In genomic region chr1:33464234-33464633, GRCm38 (mm10) we compare ENCODE assay signal across 30 mouse cellular contexts.
DNase-seq lines count a peak whose midpoint lies in the region; ATAC-seq and TF ChIP-seq lines count a peak whose summit lies in the region.
"Had no signal": no experiment of that assay in that cellular context is flagged by ENCODE, and none has a peak within 500 bp of the region (broad histone marks: within the 10 kb centered on the region; RNA-seq: fewer than 3 reads in every experiment).

No protein-coding gene starts in this region.

- no peaks in the 10 kb centered on the region for H3K4me1 ChIP-seq in heart, adult 2 months (ENCODE audit: control insufficient read depth, insufficient read depth, low read length)
- 0 out of 2 replicates have a peak, but pooled peaks cover 2% of the 10 kb centered on the region for H3K4me1 ChIP-seq in heart, embryonic 10.5 days
- no peaks in the 10 kb centered on the region for H3K4me1 ChIP-seq in midbrain, embryonic 11.5 days (ENCODE audit: control insufficient read depth, insufficient read depth, low read length)
- no peaks in the 10 kb centered on the region for H3K4me1 ChIP-seq in midbrain, embryonic 10.5 days
- H3K4me1 ChIP-seq in midbrain, embryonic 14.5 days (ENCODE audit: control insufficient read depth, insufficient read depth, low read length) = no peaks in the 10 kb centered on the region
- H3K4me1 ChIP-seq: embryonic facial prominence, embryonic 13.5 days; forebrain, embryonic 12.5 days; hindbrain, embryonic 15.5 days; limb, embryonic 13.5 days had no signal

- 82% methylated on average over 5 of the region's 5 CpGs for WGBS in heart, adult 2 months
- 82% methylated on average over 5 of the region's 5 CpGs for WGBS in heart, embryonic 10.5 days
- 62% methylated on average over 5 of the region's 5 CpGs for WGBS in midbrain, embryonic 11.5 days
- WGBS in midbrain, embryonic 10.5 days = 81% methylated on average over 5 of the region's 5 CpGs
- WGBS in midbrain, embryonic 14.5 days = 38% methylated on average over 5 of the region's 5 CpGs

- no peak overlapping the region for H3K4me3 ChIP-seq in heart, adult 2 months
- H3K4me3 ChIP-seq in heart, embryonic 10.5 days = no peak overlapping the region
- no peak overlapping the region for H3K4me3 ChIP-seq in midbrain, embryonic 11.5 days (ENCODE audit: low read depth, low read length)
- H3K4me3 ChIP-seq in midbrain, embryonic 10.5 days = no peak overlapping the region
- no peak overlapping the region for H3K4me3 ChIP-seq in midbrain, embryonic 14.5 days (replicated peaks; ENCODE audit: low read depth, low read length)
- H3K4me3 ChIP-seq: embryonic facial prominence, embryonic 13.5 days; forebrain, embryonic 12.5 days; gastrocnemius, adult 2 months; heart, embryonic 13.5 days; hindbrain, embryonic 15.5 days; limb, embryonic 13.5 days had no signal

- no peak for DNase-seq in heart, adult 2 months
- no peak for DNase-seq in heart, embryonic 10.5 days (ENCODE audit: low spot score)
- DNase-seq in midbrain, embryonic 11.5 days (ENCODE audit: low spot score, missing footprints) = no peak
- no peak for DNase-seq in midbrain, embryonic 10.5 days (ENCODE audit: low spot score)
- peak; percentile 50 for DNase-seq in midbrain, embryonic 14.5 days
- DNase-seq in retina, postnatal 1 day = peak; percentile 37
- DNase-seq: adrenal gland, adult 2 months; B cell, adult 2 months; cerebellum, adult 8-10 months; cerebellum, postnatal 25 days; gastrocnemius, adult 2 months; gastrocnemius, postnatal 36 days; heart, adult 18-20 months; heart, postnatal 10 days; kidney, adult 8-10 months; kidney, postnatal 14 days; layer of hippocampus, adult 9-11 months; lung, postnatal 4 days; right cerebral cortex, postnatal 4 days; thymus, adult 18-20 months; thymus, postnatal 4 days had no signal

- no peaks in the 10 kb centered on the region for H3K36me3 ChIP-seq in heart, adult 2 months (ENCODE audit: control insufficient read depth, insufficient read depth, low read length)
- H3K36me3 ChIP-seq in heart, embryonic 10.5 days = peaks cover 2% of the 10 kb centered on the region; the same call in 1 of the 2 replicates
- H3K36me3 ChIP-seq in midbrain, embryonic 11.5 days (ENCODE audit: control insufficient read depth, insufficient read depth, low read length) = no peaks in the 10 kb centered on the region
- peaks cover 11% of the 10 kb centered on the region for H3K36me3 ChIP-seq in midbrain, embryonic 10.5 days
- H3K36me3 ChIP-seq in midbrain, embryonic 14.5 days (ENCODE audit: control insufficient read depth, insufficient read depth, low read length) = no peaks in the 10 kb centered on the region
- H3K36me3 ChIP-seq: hindbrain, embryonic 15.5 days had no signal

- H3K4me2 ChIP-seq in midbrain, embryonic 11.5 days = no peak overlapping the region
- no peak overlapping the region for H3K4me2 ChIP-seq in midbrain, embryonic 14.5 days (ENCODE audit: low read length)
- H3K4me2 ChIP-seq: embryonic facial prominence, embryonic 13.5 days; forebrain, embryonic 12.5 days; heart, embryonic 13.5 days; hindbrain, embryonic 15.5 days; limb, embryonic 13.5 days; liver, embryonic 11.5 days had no signal

- no peak for TF ChIP-seq EP300 in heart, adult 2 months (IDR thresholded peaks at IDR 0.05; ENCODE audit: insufficient read depth, low read depth, low read length)

- H3K27ac ChIP-seq in heart, adult 2 months = peak overlapping the region; percentile 27; the same call in 1 of the 2 replicates
- H3K27ac ChIP-seq in heart, embryonic 10.5 days = no peak overlapping the region
- no peak overlapping the region for H3K27ac ChIP-seq in midbrain, embryonic 11.5 days (ENCODE audit: low read depth, low read length)
- H3K27ac ChIP-seq in midbrain, embryonic 10.5 days (replicated peaks) = no peak overlapping the region
- H3K27ac ChIP-seq in midbrain, embryonic 14.5 days (replicated peaks; ENCODE audit: low read depth, low read length) = no peak overlapping the region
- H3K27ac ChIP-seq: embryonic facial prominence, embryonic 13.5 days; forebrain, embryonic 12.5 days; gastrocnemius, adult 2 months; heart, embryonic 13.5 days; hindbrain, embryonic 15.5 days; limb, embryonic 13.5 days; stomach, postnatal 0 days had no signal

- no peak overlapping the region for H3K9ac ChIP-seq in heart, adult 2 months (ENCODE audit: low read depth, low read length)
- no peak overlapping the region for H3K9ac ChIP-seq in midbrain, embryonic 11.5 days (ENCODE audit: low read length)
- H3K9ac ChIP-seq in midbrain, embryonic 14.5 days (replicated peaks; ENCODE audit: low read length) = no peak overlapping the region
- H3K9ac ChIP-seq: embryonic facial prominence, embryonic 13.5 days; forebrain, embryonic 12.5 days; heart, embryonic 13.5 days; hindbrain, embryonic 15.5 days; limb, embryonic 13.5 days had no signal

- H3K9me3 ChIP-seq in heart, embryonic 10.5 days = no peaks in the 10 kb centered on the region
- no peaks in the 10 kb centered on the region for H3K9me3 ChIP-seq in midbrain, embryonic 11.5 days (ENCODE audit: control insufficient read depth, low read length)
- no peaks in the 10 kb centered on the region for H3K9me3 ChIP-seq in midbrain, embryonic 10.5 days (replicated peaks)
- H3K9me3 ChIP-seq in midbrain, embryonic 14.5 days (ENCODE audit: control insufficient read depth, low read length) = no peaks in the 10 kb centered on the region
- H3K9me3 ChIP-seq: embryonic facial prominence, embryonic 13.5 days; forebrain, embryonic 12.5 days; heart, embryonic 13.5 days; hindbrain, embryonic 15.5 days; limb, embryonic 13.5 days had no signal

- no peaks in the 10 kb centered on the region for H3K79me2 ChIP-seq in heart, adult 2 months (replicated peaks; ENCODE audit: control insufficient read depth, insufficient read depth, low read length)

- TF ChIP-seq CTCF in heart, adult 2 months (IDR thresholded peaks at IDR 0.05) = no peak

- H3K27me3 ChIP-seq in heart, adult 2 months (ENCODE audit: control insufficient read depth, insufficient read depth, low read length) = no peaks in the 10 kb centered on the region
- H3K27me3 ChIP-seq in heart, embryonic 10.5 days (ENCODE audit: insufficient read depth, poor library complexity, severe bottlenecking) = no peaks in the 10 kb centered on the region
- H3K27me3 ChIP-seq in midbrain, embryonic 11.5 days (ENCODE audit: control insufficient read depth, insufficient read depth, low read length) = no peaks in the 10 kb centered on the region
- H3K27me3 ChIP-seq in midbrain, embryonic 10.5 days (ENCODE audit: low read depth, poor library complexity, severe bottlenecking) = no peaks in the 10 kb centered on the region
- no peaks in the 10 kb centered on the region for H3K27me3 ChIP-seq in midbrain, embryonic 14.5 days (ENCODE audit: control insufficient read depth, insufficient read depth, low read length)
- H3K27me3 ChIP-seq: embryonic facial prominence, embryonic 13.5 days; forebrain, embryonic 12.5 days; heart, embryonic 13.5 days; hindbrain, embryonic 15.5 days; limb, embryonic 13.5 days had no signal

- no peak for TF ChIP-seq POLR2A in heart, adult 2 months (IDR thresholded peaks at IDR 0.05; ENCODE audit: insufficient read depth, low read depth, low read length)

- peak; percentile 56; the same call in 1 of the 2 replicates for ATAC-seq in midbrain, embryonic 11.5 days (ENCODE audit: low FRiP score)
- ATAC-seq in midbrain, embryonic 14.5 days (ENCODE audit: low FRiP score, low TSS enrichment) = no peak
- ATAC-seq in erythroblast, adult 5-6 weeks (replicated peaks; ENCODE audit: low FRiP score, poor library complexity, severe bottlenecking) = no peak
- ATAC-seq: activated CD4-positive, CD25-positive, alpha-beta regulatory T cell, adult 4 months had no signal

- intact Hi-C loops in heart, adult 2 months (cut with DNase I) = loop anchor here (10.0 kb wide), 1 partner anchor 171 kb away; no protein-coding TSS in a partner anchor

Comparison
In these comparisons a context has a peak if more than half of its experiments do, and no peak if none do; other contexts are left out.
1. DNase-seq: peak in midbrain, embryonic 14.5 days (single experiment) and retina, postnatal 1 day (single experiment); none in heart, adult 2 months (0 of 2), heart, embryonic 10.5 days (single experiment), midbrain, embryonic 11.5 days (single experiment) and midbrain, embryonic 10.5 days (single experiment).